Mouse (Mus musculus) testis, adult 2 months (tissue): ENCODE data around the gene Gp9.

Experiments used
- CTCF ChIP-seq: fragments of 200-500 bp; IDR thresholded peaks from 2 replicates; pipeline ENCODE4 v1.5.1; 2012; ENCODE audit warnings: low read depth, mild to moderate bottlenecking, inconsistent platforms, low read length, moderate library complexity; ENCODE audit not compliant: control insufficient read depth, insufficient read depth, insufficient replicate concordance
- POLR2A ChIP-seq: fragments of 200-500 bp; IDR thresholded peaks from 2 replicates; pipeline ENCODE4 v1.6.1; 2012; ENCODE audit warnings: low read depth, mild to moderate bottlenecking, inconsistent platforms, low read length, moderate library complexity; ENCODE audit not compliant: control insufficient read depth

DNA sequence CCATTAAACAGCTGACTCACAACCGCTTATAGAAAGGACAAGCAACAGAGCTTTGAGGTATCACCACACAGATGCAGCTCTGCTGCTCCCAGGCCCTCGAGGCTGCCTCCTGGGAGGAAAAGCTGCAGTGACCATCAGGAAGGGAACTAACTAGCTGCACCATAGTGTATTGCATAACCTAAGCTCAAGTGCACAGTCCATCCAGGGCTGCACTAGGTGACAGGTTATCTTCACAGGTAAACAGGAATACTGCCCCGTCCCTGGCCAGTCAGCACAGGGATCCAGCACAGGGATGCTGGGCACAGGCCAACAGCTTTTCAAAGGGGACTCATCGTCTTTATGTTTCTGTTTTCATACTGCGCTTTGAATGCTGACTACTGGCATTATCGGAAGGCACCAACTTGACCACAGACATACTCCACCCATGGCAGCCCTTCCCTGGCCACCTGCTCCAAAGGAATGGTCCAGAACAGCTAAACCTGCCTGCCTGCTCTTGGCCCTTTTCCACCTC lies 31.8 kb downstream of the Gp9 start:
- TF ChIP-seq POLR2A: no peak
- TF ChIP-seq CTCF: no peak
